Mouse (Mus musculus) lung, postnatal 0 days (tissue): ENCODE measurements around the gene Ddx60. TPM values are rescaled to one million over a fixed set of nuclear protein-coding genes. Genes with fewer than 3 reads are reported as not detected.

Experiments used
- ATAC-seq: fragments of 200-750 bp; cut with Nextera tagmentation; 2 replicates; pipeline ENCODE4 v1.8.0; 2017; ENCODE audit warnings: moderate library complexity
- DNase-seq: peaks from one replicate; pipeline ENCODE4 v3.0.0-alpha.2; 2016; ENCODE audit warnings: low spot score
- H3K27ac ChIP-seq: fragments of 300-500 bp; sonication (generic); 2 replicates; pipeline ENCODE4 v1.5.1; 2014; ENCODE audit warnings: antibody characterized with exemption, mild to moderate bottlenecking, low read length, mixed read lengths
- H3K27me3 ChIP-seq: fragments of 300-500 bp; sonication (generic); replicated peaks from 2 replicates; pipeline ENCODE4 v1.6.1; 2014; ENCODE audit warnings: low read length, mixed read lengths; ENCODE audit not compliant: insufficient read depth
- H3K36me3 ChIP-seq: fragments of 300-500 bp; sonication (generic); 2 replicates; pipeline ENCODE4 v1.6.1; 2014; ENCODE audit warnings: low read length, mixed read lengths; ENCODE audit not compliant: insufficient read depth
- H3K4me1 ChIP-seq: fragments of 300-500 bp; sonication (generic); 2 replicates; pipeline ENCODE4 v1.6.1; 2014; ENCODE audit warnings: antibody characterized with exemption, low read depth, low read length, mixed read lengths; ENCODE audit not compliant: insufficient read depth
- H3K4me2 ChIP-seq: fragments of 300-500 bp; sonication (generic); replicated peaks from 2 replicates; pipeline ENCODE4 v1.6.1; 2014; ENCODE audit warnings: low read depth, mild to moderate bottlenecking, low read length, moderate library complexity, mixed read lengths
- H3K4me3 ChIP-seq: fragments of 300-500 bp; sonication (generic); 2 replicates; pipeline ENCODE4 v1.5.1; 2014; ENCODE audit warnings: low read depth, low read length
- H3K9ac ChIP-seq: fragments of 300-500 bp; sonication (generic); replicated peaks from 2 replicates; pipeline ENCODE4 v1.6.1; 2014; ENCODE audit warnings: low read depth, mild to moderate bottlenecking
- H3K9me3 ChIP-seq: fragments of 300-500 bp; sonication (generic); 2 replicates; pipeline ENCODE4 v1.6.1; 2016; ENCODE audit warnings: low read length, mixed read lengths
- CTCF ChIP-seq: IDR thresholded peaks from 2 replicates; pipeline ENCODE4 v1.5.1; 2016; ENCODE audit warnings: antibody characterized with exemption, mild to moderate bottlenecking
- EP300 ChIP-seq: IDR thresholded peaks from 2 replicates; pipeline ENCODE4 v1.6.1; 2016; ENCODE audit warnings: antibody characterized with exemption, mild to moderate bottlenecking, control low read depth
- WGBS: fragments of 180-500 bp; shearing (Covaris S2); extraction: QIAGEN DNeasy Blood & Tissue Kit; methylation state at CpG from one replicate; pipeline ENCODE4 v1.1.7; 2014; 5-methylcytosine and 5-hydroxymethylcytosine counted together
- polyA plus RNA-seq: library from polyadenylated mRNA; unstranded; fragments of >200 nt; fragmentation: Nextera tagmentation; extraction: Ambion mirVana; gene quantifications from 2 replicates; pipeline ENCODE4 v1.2.1, GENCODE M21; 2015

Ddx60 gene
- polyA plus RNA-seq, 1 experiment from 2014 or later = 2.9 TPM

DNA sequence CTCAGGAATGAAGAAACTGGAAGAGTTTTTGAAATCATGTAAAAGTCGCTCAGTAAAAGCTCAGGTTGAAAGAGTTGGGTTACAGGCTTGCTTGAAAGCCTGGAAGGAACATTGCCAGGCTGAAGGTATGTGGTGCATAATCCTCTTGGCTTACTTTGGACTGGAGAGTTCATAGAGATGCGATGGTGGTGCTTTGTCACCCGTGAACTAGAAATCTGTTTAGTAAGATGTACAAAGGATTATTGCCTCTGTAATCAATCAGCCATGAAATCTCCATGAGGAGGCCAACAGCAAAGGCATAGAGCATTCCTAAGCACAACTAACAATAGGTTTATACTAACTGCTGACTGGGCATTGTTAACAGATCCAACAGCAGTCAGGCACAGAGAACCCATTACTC is 41.7 kb downstream of the Ddx60 start:
- 83% methylated on average over 3 of the region's 3 CpGs for WGBS
- no peaks in the 10 kb centered on the region for H3K27me3 ChIP-seq

GRCm38 (mm10) chr8:61984941-61985340 is 57.1 kb downstream of the Ddx60 start:
- Histone ChIP-seq H3K9me3 (no peaks in the 10 kb centered on the region), H3K27ac (no peak overlapping the region), H3K4me2 (no peak overlapping the region), H3K9ac (no peak overlapping the region), H3K4me1 (no peaks in the 10 kb centered on the region), H3K36me3 (no peaks in the 10 kb centered on the region), H3K4me3 (no peak overlapping the region), H3K27me3 (no peaks in the 10 kb centered on the region)
- WGBS = 43% methylated on average over 4 of the region's 4 CpGs
- ATAC-seq (no peak), DNase-seq (no peak)
- no peak for TF ChIP-seq CTCF
- TF ChIP-seq EP300 = no peak

More for the DNA sequence above, 41.7 kb downstream of the Ddx60 start:
- Histone ChIP-seq H3K36me3 (no peaks in the 10 kb centered on the region), H3K9ac (no peak overlapping the region), H3K4me3 (no peak overlapping the region), H3K27ac (no peak overlapping the region), H3K4me2 (no peak overlapping the region), H3K4me1 (no peaks in the 10 kb centered on the region), H3K9me3 (no peaks in the 10 kb centered on the region)
- TF ChIP-seq CTCF (no peak), EP300 (no peak)
- no peak for DNase-seq
- ATAC-seq = no peak

DNA sequence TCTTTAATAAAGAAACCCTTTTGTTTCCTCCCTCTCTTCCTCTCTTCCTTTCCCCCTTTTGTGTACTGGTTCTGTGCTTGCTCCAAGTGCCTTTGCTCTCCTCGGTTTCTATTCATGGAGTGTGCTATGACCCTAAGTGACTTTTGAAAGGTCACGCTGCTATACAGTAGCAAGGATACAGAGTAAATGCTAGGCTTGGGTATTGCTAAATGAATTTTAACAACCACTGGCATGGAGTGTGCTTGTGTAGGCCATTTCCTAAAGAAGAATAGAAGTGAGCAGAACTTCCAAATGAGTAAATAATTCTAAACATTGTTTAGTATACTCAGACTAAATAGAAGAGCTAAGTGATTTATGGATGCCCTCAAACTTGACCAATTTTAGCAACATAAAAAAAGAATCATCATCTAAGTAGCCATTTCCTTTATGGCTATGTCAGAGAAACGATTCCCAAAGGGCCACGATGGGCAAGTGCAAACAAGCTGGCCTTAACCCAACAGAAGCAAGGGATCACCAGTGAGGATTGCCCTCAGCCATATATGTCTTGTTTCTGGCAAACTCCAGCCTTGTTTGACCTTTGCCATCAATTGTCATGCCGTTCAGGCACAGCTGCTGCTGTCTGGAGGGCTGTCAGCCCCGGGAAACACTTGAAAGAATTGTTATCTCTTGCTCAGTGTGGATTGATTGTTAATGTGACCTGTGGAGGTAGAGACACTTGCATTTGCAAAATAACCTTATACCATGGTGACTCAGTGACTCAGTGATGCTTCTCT is 58.0 kb downstream of the Ddx60 start:
- Histone ChIP-seq H3K27ac (no peak overlapping the region), H3K9ac (no peak overlapping the region), H3K4me3 (no peak overlapping the region), H3K9me3 (no peaks in the 10 kb centered on the region), H3K4me2 (no peak overlapping the region), H3K27me3 (no peaks in the 10 kb centered on the region), H3K4me1 (no peaks in the 10 kb centered on the region), H3K36me3 (no peaks in the 10 kb centered on the region)
- DNase-seq = peak; percentile 8
- 23% methylated on average over 6 of the region's 6 CpGs for WGBS
- TF ChIP-seq CTCF (no peak), EP300 (no peak)
- peak; percentile 33; the same call in 1 of the 2 replicates for ATAC-seq

DNA sequence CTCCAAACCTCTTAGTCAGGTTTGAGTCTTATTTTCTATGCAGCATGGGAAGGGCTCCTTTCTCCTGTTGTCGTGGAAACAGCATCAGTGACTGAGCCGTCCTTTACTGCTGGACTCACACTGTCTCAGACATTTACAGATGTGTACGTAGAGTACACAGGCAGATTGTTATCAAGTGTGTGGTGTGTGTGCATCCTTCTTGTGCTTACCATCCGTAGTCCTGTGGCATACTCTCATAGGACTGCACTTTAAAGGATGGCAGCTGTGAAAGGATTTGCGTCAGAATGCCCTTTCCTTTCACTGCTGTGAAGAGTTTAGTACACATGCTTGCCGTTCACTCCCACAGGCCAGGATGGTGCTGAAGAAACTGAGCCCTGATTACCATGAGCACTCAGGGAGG is 61.6 kb downstream of the Ddx60 start:
- Histone ChIP-seq H3K27ac (no peak overlapping the region), H3K36me3 (no peaks in the 10 kb centered on the region), H3K27me3 (no peaks in the 10 kb centered on the region), H3K9ac (no peak overlapping the region), H3K9me3 (no peaks in the 10 kb centered on the region), H3K4me2 (no peak overlapping the region), H3K4me1 (no peaks in the 10 kb centered on the region), H3K4me3 (no peak overlapping the region)
- WGBS = 34% methylated on average over 6 of the region's 6 CpGs
- no peak for TF ChIP-seq EP300
- no peak for TF ChIP-seq CTCF
- DNase-seq = no peak
- no peak for ATAC-seq

- whole genome bisulfite sequencing = 81% methylated on average over 1 of the region's 1 CpGs
- TF ChIP-seq EP300 (no peak), CTCF (no peak)
- H3K27me3 ChIP-seq = no peaks in the 10 kb centered on the region
- H3K4me2 ChIP-seq = no peak overlapping the region
- H3K36me3 ChIP-seq = no peaks in the 10 kb centered on the region
- H3K4me1 ChIP-seq = no peaks in the 10 kb centered on the region
- H3K9ac ChIP-seq = no peak overlapping the region
- no peak overlapping the region for H3K27ac ChIP-seq
- peak; percentile 25 for DNase-seq
- no peaks in the 10 kb centered on the region for H3K9me3 ChIP-seq
- ATAC-seq = no peak
- no peak overlapping the region for H3K4me3 ChIP-seq
Observed at GRCm38 (mm10) chr8:61992796-61993195, 64.9 kb downstream of the Ddx60 start.

GRCm38 (mm10) chr8:61997125-61997524 is 69.2 kb downstream of the Ddx60 start:
- Histone ChIP-seq H3K9me3 (no peaks in the 10 kb centered on the region), H3K4me2 (no peak overlapping the region), H3K9ac (no peak overlapping the region), H3K4me3 (no peak overlapping the region), H3K27ac (no peak overlapping the region), H3K36me3 (no peaks in the 10 kb centered on the region), H3K4me1 (no peaks in the 10 kb centered on the region), H3K27me3 (no peaks in the 10 kb centered on the region)
- DNase-seq (no peak), ATAC-seq (no peak)
- TF ChIP-seq CTCF = no peak
- no peak for TF ChIP-seq EP300
- 81% methylated on average over 2 of the region's 2 CpGs for WGBS

DNA sequence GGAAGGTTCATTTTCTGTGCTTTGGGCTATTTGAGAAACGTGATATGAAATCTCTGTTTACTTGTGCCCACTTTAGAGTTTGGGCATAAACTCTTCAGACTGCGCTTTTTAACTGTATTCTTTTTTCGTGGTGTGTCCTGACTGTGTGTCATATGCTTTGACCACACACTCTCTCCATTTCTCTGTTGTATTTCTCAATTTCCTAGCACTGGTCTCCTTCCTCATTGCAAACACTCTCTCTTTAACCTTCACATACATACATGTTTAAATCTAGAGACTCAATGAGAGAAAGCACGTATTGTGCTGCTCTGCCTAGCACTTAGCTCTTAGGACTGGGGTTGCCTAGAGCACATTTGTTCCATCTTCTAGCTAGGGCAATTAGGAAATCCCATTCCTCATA is 86.3 kb downstream of the Ddx60 start:
- ATAC-seq = no peak
- WGBS = 79% methylated on average over 4 of the region's 4 CpGs
- H3K27ac ChIP-seq = no peak overlapping the region
- no peaks in the 10 kb centered on the region for H3K9me3 ChIP-seq
- no peak overlapping the region for H3K4me3 ChIP-seq
- H3K9ac ChIP-seq = no peak overlapping the region
- H3K27me3 ChIP-seq = no peaks in the 10 kb centered on the region
- no peaks in the 10 kb centered on the region for H3K36me3 ChIP-seq
- no peak overlapping the region for H3K4me2 ChIP-seq
- TF ChIP-seq EP300 = no peak
- no peak for TF ChIP-seq CTCF
- no peaks in the 10 kb centered on the region for H3K4me1 ChIP-seq
- DNase-seq = no peak
